ENCODE assay signal across 17 mouse cellular contexts in the genomic region with DNA sequence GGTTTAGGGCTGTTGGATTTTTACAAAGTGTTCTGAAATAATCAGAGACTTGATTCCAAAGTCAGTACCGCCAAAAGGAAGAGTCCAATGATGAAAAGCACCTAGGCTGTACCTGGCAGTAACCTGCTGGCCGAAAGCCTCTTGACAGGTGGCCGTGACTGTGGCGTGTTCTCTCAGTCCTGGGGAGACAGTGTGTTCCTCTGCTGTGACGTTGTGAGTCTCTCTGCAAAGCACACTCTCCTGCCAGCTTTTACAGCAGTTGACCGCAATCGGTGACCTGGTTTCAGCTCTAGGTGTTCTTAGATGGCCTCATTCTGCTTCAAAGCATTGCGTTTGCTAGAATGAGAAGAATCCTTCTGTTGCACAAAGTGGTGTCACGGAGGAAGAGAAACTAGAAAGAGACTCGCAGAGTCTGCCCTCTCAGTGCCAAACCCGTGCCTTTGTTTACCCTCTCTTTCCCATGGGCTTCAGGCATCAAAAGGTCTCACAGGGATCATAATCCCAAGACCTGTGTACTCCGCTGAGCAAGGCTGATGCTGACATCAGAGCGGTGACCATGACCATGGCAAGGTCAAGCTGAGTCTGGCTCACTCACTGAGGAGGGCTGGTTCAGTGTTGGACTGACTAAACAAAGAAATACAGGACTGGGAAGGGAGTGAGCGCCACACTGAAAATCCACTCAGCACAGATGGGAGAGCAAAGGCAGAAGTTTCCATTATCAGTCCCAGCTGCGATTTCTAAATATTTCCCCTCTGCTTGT.
DNase-seq lines count a peak whose midpoint lies in the region; ATAC-seq and TF ChIP-seq lines count a peak whose summit lies in the region.
"Had no signal": no experiment of that assay in that cellular context is flagged by ENCODE, and none has a peak within 500 bp of the region (broad histone marks: within the 10 kb centered on the region; RNA-seq: fewer than 3 reads in every experiment).

No protein-coding gene starts in this region.

- peak; percentile 33 for DNase-seq in ovary, postnatal 36 days (ENCODE audit: low spot score)
- no peak for DNase-seq in ovary, postnatal 10 days (ENCODE audit: low spot score)
- peak; percentile 62 for DNase-seq in adrenal gland, postnatal 10 days
- peak; percentile 63 for DNase-seq in cerebellum, adult 8-10 months
- no peak for DNase-seq in gastrocnemius, postnatal 10 days
- DNase-seq in forebrain, embryonic 10.5 days (ENCODE audit: extremely low spot score, low spot score), result no peak
- no peak for DNase-seq in left cerebral cortex, postnatal 10 days (ENCODE audit: extremely low spot score in 1 of 2, low spot score in 2 of 2)
- DNase-seq in midbrain, postnatal 0 days (ENCODE audit: low spot score), result no peak
- DNase-seq: B cell, adult 2 months; kidney, adult 11 months; kidney, postnatal 10 days; lung, postnatal 10 days had no signal

- H3K27me3 ChIP-seq in forebrain, embryonic 10.5 days (ENCODE audit: poor library complexity, severe bottlenecking), result no peaks in the 10 kb centered on the region
- H3K27me3 ChIP-seq in midbrain, postnatal 0 days (ENCODE audit: insufficient read depth, low read length), result no peaks in the 10 kb centered on the region
- H3K27me3 ChIP-seq: forebrain, embryonic 15.5 days; limb, embryonic 12.5 days had no signal

- no peaks in the 10 kb centered on the region for H3K36me3 ChIP-seq in forebrain, embryonic 10.5 days (replicated peaks)
- no peaks in the 10 kb centered on the region for H3K36me3 ChIP-seq in midbrain, postnatal 0 days (ENCODE audit: insufficient read depth, low read length)
- H3K36me3 ChIP-seq: forebrain, embryonic 15.5 days; G1E; limb, embryonic 12.5 days had no signal

- H3K27ac ChIP-seq in forebrain, embryonic 10.5 days, result no peak overlapping the region
- no peak overlapping the region for H3K27ac ChIP-seq in midbrain, postnatal 0 days (ENCODE audit: low read depth, low read length)
- H3K27ac ChIP-seq: forebrain, embryonic 15.5 days; hindbrain, embryonic 14.5 days; limb, embryonic 12.5 days; liver, embryonic 14.5 days had no signal

- H3K9me3 ChIP-seq in forebrain, embryonic 10.5 days, result no peaks in the 10 kb centered on the region
- H3K9me3 ChIP-seq in midbrain, postnatal 0 days (ENCODE audit: low read length), result no peaks in the 10 kb centered on the region
- H3K9me3 ChIP-seq: forebrain, embryonic 15.5 days; G1E; limb, embryonic 12.5 days had no signal

- H3K4me2 ChIP-seq in midbrain, postnatal 0 days (ENCODE audit: low read depth, low read length, poor library complexity, severe bottlenecking), result no peak overlapping the region
- H3K4me2 ChIP-seq: forebrain, embryonic 15.5 days; hindbrain, embryonic 14.5 days; limb, embryonic 12.5 days had no signal

- no peak overlapping the region for H3K9ac ChIP-seq in midbrain, postnatal 0 days (replicated peaks; ENCODE audit: low read length, poor library complexity, severe bottlenecking)
- H3K9ac ChIP-seq: forebrain, embryonic 15.5 days; hindbrain, embryonic 14.5 days; limb, embryonic 12.5 days; liver, embryonic 14.5 days had no signal

- H3K4me1 ChIP-seq in forebrain, embryonic 10.5 days, result peaks cover 24% of the 10 kb centered on the region
- H3K4me1 ChIP-seq in midbrain, postnatal 0 days (ENCODE audit: insufficient read depth, low read length), result no peaks in the 10 kb centered on the region
- H3K4me1 ChIP-seq: limb, embryonic 12.5 days had no signal

- WGBS in forebrain, embryonic 10.5 days, result 83% methylated on average over 15 of the region's 15 CpGs
- 85% methylated on average over 15 of the region's 15 CpGs for WGBS in midbrain, postnatal 0 days

- no peak overlapping the region for H3K4me3 ChIP-seq in forebrain, embryonic 10.5 days
- H3K4me3 ChIP-seq in midbrain, postnatal 0 days (ENCODE audit: low read depth, low read length), result no peak overlapping the region
- H3K4me3 ChIP-seq: forebrain, embryonic 15.5 days; limb, embryonic 12.5 days had no signal

- no peak for ATAC-seq in midbrain, postnatal 0 days (ENCODE audit: low FRiP score)
- ATAC-seq: forebrain, embryonic 15.5 days had no signal

- intact Hi-C loops in left cerebral cortex, postnatal 10 days (cut with DNase I), result no loop called here

- TF ChIP-seq CTCF in midbrain, postnatal 0 days (IDR thresholded peaks at IDR 0.05), result no peak

Comparison
In these comparisons a context has a peak if more than half of its experiments do, and no peak if none do; other contexts are left out.
1. DNase-seq: peak in ovary, postnatal 36 days (single experiment), adrenal gland, postnatal 10 days (single experiment) and cerebellum, adult 8-10 months (single experiment); none in ovary, postnatal 10 days (single experiment), gastrocnemius, postnatal 10 days (single experiment), forebrain, embryonic 10.5 days (single experiment), left cerebral cortex, postnatal 10 days (0 of 2) and midbrain, postnatal 0 days (single experiment).